Mouse (Mus musculus): ENCODE data around the gene Rgs14.

Gene Rgs14

GRCm38 (mm10) chr13:55344286-55344685 is 25.2 kb upstream of the Rgs14 start:
- no peak for DNase-seq (ENCODE audit: low spot score in 2 of 2)

- no peak for DNase-seq (ENCODE audit: low spot score in 2 of 2)
Measured at GRCm38 (mm10) chr13:55346745-55347144, 22.8 kb upstream of the Rgs14 start.

- DNase-seq (ENCODE audit: low spot score in 2 of 2): no peak
Measured at GRCm38 (mm10) chr13:55361145-55361544, 8.4 kb upstream of the Rgs14 start.

GRCm38 (mm10) chr13:55361974-55362452 is 7.5 kb upstream of the Rgs14 start:
- no peak for DNase-seq (ENCODE audit: low spot score in 2 of 2)

- DNase-seq (ENCODE audit: low spot score in 2 of 2): peak; percentile 91 to 96
Measured at GRCm38 (mm10) chr13:55362453-55363060, 7.0 kb upstream of the Rgs14 start, which contains the start of gene Lman2. TSS of gene Lman2 (minus strand) at chr13:55362783.

GRCm38 (mm10) chr13:55368401-55368800 is 1.1 kb upstream of the Rgs14 start:
- no peak for DNase-seq (ENCODE audit: low spot score in 2 of 2)

- DNase-seq (ENCODE audit: low spot score in 2 of 2): peak; percentile 38 to 44
Measured at GRCm38 (mm10) chr13:55370234-55370633, 702 bp downstream of the Rgs14 start.

GRCm38 (mm10) chr13:55371007-55371681 is 1.6 kb downstream of the Rgs14 start:
- no peak for DNase-seq (ENCODE audit: low spot score in 2 of 2)

GRCm38 (mm10) chr13:55371740-55372139 is 2.2 kb downstream of the Rgs14 start:
- no peak for DNase-seq (ENCODE audit: low spot score in 2 of 2)

GRCm38 (mm10) chr13:55374206-55374924 is 4.8 kb downstream of the Rgs14 start:
- no peak for DNase-seq (ENCODE audit: low spot score in 2 of 2)

- DNase-seq (ENCODE audit: low spot score in 2 of 2): no peak
Measured at GRCm38 (mm10) chr13:55375877-55376276, 6.3 kb downstream of the Rgs14 start.

GRCm38 (mm10) chr13:55378907-55379580 is 9.5 kb downstream of the Rgs14 start:
- DNase-seq (ENCODE audit: low spot score in 2 of 2): no peak

- no peak for DNase-seq (ENCODE audit: low spot score in 2 of 2)
Measured at GRCm38 (mm10) chr13:55381790-55382189, 12.3 kb downstream of the Rgs14 start.

GRCm38 (mm10) chr13:55390644-55391043 is 21.1 kb downstream of the Rgs14 start:
- no peak for DNase-seq (ENCODE audit: low spot score in 2 of 2)

- DNase-seq (ENCODE audit: low spot score in 2 of 2): no peak
Measured at GRCm38 (mm10) chr13:55391626-55392029, 22.1 kb downstream of the Rgs14 start.

GRCm38 (mm10) chr13:55392933-55393332 is 23.4 kb downstream of the Rgs14 start:
- peak in 1 of 2 experiments; percentile 72 for DNase-seq (ENCODE audit: low spot score in 2 of 2)

GRCm38 (mm10) chr13:55398088-55398487 is 28.6 kb downstream of the Rgs14 start, which contains the start of gene Slc34a1:
TSS of gene Slc34a1 (plus strand) at chr13:55398187.
- no peak for DNase-seq (ENCODE audit: low spot score in 2 of 2)

- no peak for DNase-seq (ENCODE audit: low spot score in 2 of 2)
Measured at GRCm38 (mm10) chr13:55399300-55400038, 29.9 kb downstream of the Rgs14 start.

- DNase-seq (ENCODE audit: low spot score in 2 of 2): no peak
Measured at GRCm38 (mm10) chr13:55400039-55400346, 30.5 kb downstream of the Rgs14 start.

- DNase-seq (ENCODE audit: low spot score in 2 of 2): no peak
Measured at GRCm38 (mm10) chr13:55403266-55403665, 33.7 kb downstream of the Rgs14 start.

Measured in spleen, postnatal 10 days (tissue).